Mouse (Mus musculus) right cerebral cortex, postnatal 14 days (tissue): ENCODE data around the gene Lrrc61.

Experiments used
- DNase-seq: peaks from one replicate; pipeline ENCODE4 v3.0.0; 2022

Gene Lrrc61

GRCm38 (mm10) chr6:48594043-48594738 lies 39.6 kb downstream of the Lrrc61 start:
- DNase-seq, result no peak

- no peak for DNase-seq
Measured at GRCm38 (mm10) chr6:48595278-48595677, 40.7 kb downstream of the Lrrc61 start.

- DNase-seq, result no peak
Measured at GRCm38 (mm10) chr6:48596545-48597232, 42.1 kb downstream of the Lrrc61 start.

- no peak for DNase-seq
Measured at GRCm38 (mm10) chr6:48597233-48597625, 42.6 kb downstream of the Lrrc61 start.

GRCm38 (mm10) chr6:48600594-48600993 lies 46.0 kb downstream of the Lrrc61 start:
- DNase-seq, result no peak

GRCm38 (mm10) chr6:48601271-48602079 lies 46.9 kb downstream of the Lrrc61 start, which contains the start of gene Zfp775:
Zfp775 (plus strand) TSS chr6:48602063.
- DNase-seq, result peak; percentile 97

GRCm38 (mm10) chr6:48602080-48602741 lies 47.6 kb downstream of the Lrrc61 start:
- peak; percentile 51 for DNase-seq

GRCm38 (mm10) chr6:48608124-48608523 lies 53.5 kb downstream of the Lrrc61 start:
- DNase-seq, result no peak

- DNase-seq, result no peak
Measured at GRCm38 (mm10) chr6:48609512-48609911, 54.9 kb downstream of the Lrrc61 start.

- DNase-seq, result no peak
Measured at GRCm38 (mm10) chr6:48610657-48611056, 56.1 kb downstream of the Lrrc61 start.

GRCm38 (mm10) chr6:48613464-48613863 lies 58.9 kb downstream of the Lrrc61 start:
- DNase-seq, result no peak

- no peak for DNase-seq
Measured at GRCm38 (mm10) chr6:48614756-48615155, 60.2 kb downstream of the Lrrc61 start.

- no peak for DNase-seq
Measured at GRCm38 (mm10) chr6:48620031-48620430, 65.4 kb downstream of the Lrrc61 start.
